Mouse (Mus musculus): ENCODE data around the gene Serpinb1a. TPM values are rescaled to one million over a fixed set of nuclear protein-coding genes. Genes with fewer than 3 reads are reported as not detected.

The Serpinb1a gene
- total and polyA plus RNA-seq, 3 experiments, result 22.7 to 71.9 (median 31.2) TPM

DNA sequence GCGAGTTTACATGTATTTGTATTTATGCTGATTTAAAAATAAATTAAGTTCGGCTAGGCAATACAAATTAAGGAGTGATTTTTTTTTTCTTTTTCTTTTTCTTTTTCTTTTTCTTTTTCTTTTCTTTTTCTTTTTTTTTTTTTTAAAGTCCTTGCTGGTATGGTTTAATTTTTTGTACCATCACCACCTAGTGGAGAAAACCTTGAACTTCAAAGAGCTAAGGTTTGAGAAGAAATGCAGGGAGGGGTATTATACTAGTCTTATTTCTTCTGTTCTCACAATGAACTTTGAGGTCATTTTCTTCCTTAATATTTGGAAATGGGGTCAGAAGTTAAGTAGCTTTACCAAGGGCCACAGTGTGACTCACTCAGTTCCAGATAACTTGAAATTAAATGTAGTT lies 51.9 kb downstream of the Serpinb1a start:
- DNase-seq, result no peak

DNA sequence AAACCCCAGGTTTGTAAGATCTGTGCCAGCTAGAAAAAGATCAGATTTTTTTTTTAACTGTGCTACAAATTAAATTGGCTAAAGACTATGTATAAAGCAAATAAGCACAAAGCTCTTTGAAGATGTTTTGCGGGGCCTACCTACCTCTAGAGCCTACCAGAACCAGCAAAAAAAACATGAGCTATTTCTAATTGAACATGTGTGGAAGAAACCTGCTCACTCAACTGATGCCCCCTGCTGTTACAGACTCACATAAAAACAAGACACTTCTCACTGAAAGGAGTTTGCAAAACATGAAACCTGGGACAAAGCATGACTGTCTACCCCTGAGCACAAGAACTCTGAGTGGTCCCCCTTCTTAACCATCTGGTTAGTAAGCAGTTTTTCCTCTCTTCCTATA lies 53.9 kb downstream of the Serpinb1a start:
- no peak for DNase-seq

- no peak for DNase-seq
Measured at GRCm38 (mm10) chr13:32795166-32795565, 55.8 kb downstream of the Serpinb1a start.

GRCm38 (mm10) chr13:32794619-32795018 lies 56.4 kb downstream of the Serpinb1a start:
- peak; percentile 32 for DNase-seq

Other genes with a start within 250 kb of the Serpinb1a start
- not detected for gene Mylk4, start 67.2 kb downstream of the Serpinb1a start, total RNA-seq (2021)
- gene Mylk4, start 67.2 kb downstream of the Serpinb1a start, polyA plus RNA-seq (2012; rRNA removed), result not detected in 2 replicates
- 10 to 100 TPM; 33.4 to 37.7 TPM for gene Wrnip1, start 49.1 kb downstream of the Serpinb1a start, total RNA-seq (2021)
- gene Wrnip1, start 49.1 kb downstream of the Serpinb1a start, polyA plus RNA-seq (2012; rRNA removed), result 46.7 and 47.1 TPM in 2 replicates
- not detected for gene D930007J09Rik, start 48.3 kb downstream of the Serpinb1a start, total RNA-seq (2021)
- gene D930007J09Rik, start 48.3 kb downstream of the Serpinb1a start, polyA plus RNA-seq (2012; rRNA removed), result 1.5 and 1.7 TPM in 2 replicates
- gene Serpinb1c, start 47.0 kb upstream of the Serpinb1a start, total RNA-seq (2021), result not detected
- not detected in 2 replicates for gene Serpinb1c, start 47.0 kb upstream of the Serpinb1a start, polyA plus RNA-seq (2012; rRNA removed)
- gene Serpinb6b, start 114.0 kb upstream of the Serpinb1a start, total RNA-seq (2021), result 10 to 100 TPM; 28.3 to 31.1 TPM
- gene Serpinb6b, start 114.0 kb upstream of the Serpinb1a start, polyA plus RNA-seq (2012; rRNA removed), result 6.2 and 7.3 TPM in 2 replicates
- gene Serpinb9, start 152.1 kb upstream of the Serpinb1a start, total RNA-seq (2021), result 10 to 100 TPM; 19.0 to 19.4 TPM
- gene Serpinb9, start 152.1 kb upstream of the Serpinb1a start, polyA plus RNA-seq (2012; rRNA removed), result 3.0 TPM in 2 replicates
- under 1 TPM; 0.09 to 0.17 TPM for gene Serpinb9b, start 176.2 kb upstream of the Serpinb1a start, total RNA-seq (2021)
- gene Serpinb9b, start 176.2 kb upstream of the Serpinb1a start, polyA plus RNA-seq (2012; rRNA removed), result 0.04 TPM in 1 of 2 replicates, not detected in the other
- gene Serpinb1b, start 227.4 kb upstream of the Serpinb1a start, total RNA-seq (2021), result under 1 TPM in 1 of 2 experiments, not detected in 1; 0.17 TPM
- 0.10 and 0.35 TPM in 2 replicates for gene Serpinb1b, start 227.4 kb upstream of the Serpinb1a start, polyA plus RNA-seq (2012; rRNA removed)

Measured in adrenal gland, adult 2 months (tissue).